Mouse (Mus musculus): ENCODE measurements around the gene Polg.

DNA sequence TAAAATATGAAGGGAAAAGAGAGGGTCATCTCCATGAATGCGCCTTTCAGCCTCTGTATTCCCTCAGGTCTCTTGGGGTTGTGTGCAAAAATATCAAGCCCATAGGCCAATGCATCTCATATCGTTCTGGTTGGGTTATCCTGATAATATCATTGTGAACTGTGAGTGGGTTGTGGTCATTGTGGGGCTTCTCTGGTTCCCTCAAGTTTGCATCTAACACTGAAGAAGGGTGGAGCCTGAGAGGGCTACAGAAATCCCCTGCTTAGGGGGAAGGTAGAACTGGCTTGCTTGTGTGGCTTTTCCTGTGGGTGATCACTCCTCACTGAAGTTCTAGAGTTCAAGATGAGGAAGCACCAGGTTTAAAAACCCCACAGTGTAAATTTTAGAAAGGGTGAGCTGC lies 47.3 kb upstream of the Polg start:
- TF ChIP-seq POLR2A (IDR thresholded peaks at IDR 0.05; ENCODE audit: low read depth, low read length): no peak
- no peak for TF ChIP-seq CTCF (IDR thresholded peaks at IDR 0.05; ENCODE audit: extremely low read depth, insufficient read depth, insufficient read length, insufficient replicate concordance)

Data from spleen, adult 2 months (tissue).